Mouse (Mus musculus) heart, postnatal 0 days (tissue): ENCODE results near the gene Trpc5.

Experiments
- CTCF ChIP-seq: IDR thresholded peaks from 2 replicates; pipeline ENCODE4 v1.5.1; 2016; ENCODE audit warnings: antibody characterized with exemption, control low read depth, low read depth
- EP300 ChIP-seq: IDR thresholded peaks from 2 replicates; pipeline ENCODE4 v1.6.1; 2016; ENCODE audit warnings: antibody characterized with exemption, low read depth

- TF ChIP-seq CTCF = no peak
- TF ChIP-seq EP300 = no peak
Observed at GRCm38 (mm10) chrX:144420259-144420658, 267.7 kb downstream of the Trpc5 start.
